Mouse (Mus musculus) frontal cortex, postnatal 36 days (tissue): ENCODE data around the gene Tent4b.

Source experiments
- DNase-seq, 2 experiments: peaks; one replicate each; pipeline ENCODE4 v3.0.0; 2022; ENCODE audit warnings: low spot score in 2 of 2

The Tent4b gene

GRCm38 (mm10) chr8:88228286-88228685 is 29.3 kb downstream of the Tent4b start:
- no peak for DNase-seq

DNA sequence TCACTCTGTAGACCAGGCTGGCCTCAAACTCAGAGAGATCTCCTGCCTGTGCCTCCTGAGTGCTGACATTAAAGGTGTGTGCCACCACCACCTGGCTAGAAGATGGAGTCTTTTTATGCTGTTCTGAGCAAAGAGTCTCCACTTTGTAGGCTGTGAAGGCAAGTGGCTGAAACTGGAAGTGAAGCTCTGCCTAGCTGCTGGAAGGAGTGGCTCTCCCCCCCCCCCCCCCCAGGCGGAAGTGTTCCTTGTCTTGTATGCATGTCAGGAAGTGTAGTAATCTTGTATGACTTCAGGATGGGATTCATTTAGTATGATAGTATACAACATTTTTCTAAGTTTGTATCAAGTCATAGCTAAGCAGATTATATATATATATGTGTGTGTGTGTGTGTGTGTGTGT is 29.8 kb downstream of the Tent4b start:
- DNase-seq = no peak

DNA sequence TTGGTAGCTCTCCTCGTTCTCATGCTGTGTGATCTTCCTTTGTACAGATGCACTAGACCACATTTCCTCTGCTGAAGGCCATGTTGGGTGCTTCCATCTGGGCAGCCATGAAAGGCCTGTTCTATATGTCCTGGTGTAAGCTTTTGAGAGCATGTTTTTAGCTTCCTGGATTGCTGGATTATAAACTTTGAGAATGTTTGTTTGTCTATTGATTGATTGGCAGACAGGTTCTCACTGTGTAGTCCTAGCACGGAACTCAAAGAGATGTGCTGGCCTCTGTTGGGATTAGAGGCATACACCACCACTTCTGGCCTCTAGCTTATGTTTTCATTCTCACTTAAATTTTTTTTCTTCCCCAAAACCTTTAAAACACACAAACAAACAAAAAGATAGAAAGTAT is 37.7 kb downstream of the Tent4b start:
- DNase-seq = no peak

DNA sequence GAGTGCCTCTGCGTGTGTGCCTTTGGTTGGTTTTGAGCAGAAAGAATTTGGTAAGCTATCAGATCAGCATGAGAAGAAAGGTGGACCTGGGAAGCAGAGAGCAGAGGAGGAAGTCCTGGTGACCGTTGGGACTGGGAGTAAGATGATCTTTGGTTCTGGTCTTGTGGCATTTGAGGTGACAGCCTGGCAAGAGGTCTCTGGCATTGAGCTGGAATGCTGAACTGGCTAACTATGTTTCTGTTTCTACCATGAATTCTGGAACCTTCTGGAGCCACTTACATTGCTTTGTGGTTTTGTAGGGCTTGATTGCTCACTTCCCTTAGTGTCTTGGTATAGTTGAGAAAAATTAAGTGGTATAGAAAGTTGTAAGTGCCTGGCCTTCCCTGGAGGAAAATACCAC is 38.6 kb downstream of the Tent4b start:
- DNase-seq = no peak

GRCm38 (mm10) chr8:88239277-88239676 is 40.3 kb downstream of the Tent4b start:
- DNase-seq = no peak

DNA sequence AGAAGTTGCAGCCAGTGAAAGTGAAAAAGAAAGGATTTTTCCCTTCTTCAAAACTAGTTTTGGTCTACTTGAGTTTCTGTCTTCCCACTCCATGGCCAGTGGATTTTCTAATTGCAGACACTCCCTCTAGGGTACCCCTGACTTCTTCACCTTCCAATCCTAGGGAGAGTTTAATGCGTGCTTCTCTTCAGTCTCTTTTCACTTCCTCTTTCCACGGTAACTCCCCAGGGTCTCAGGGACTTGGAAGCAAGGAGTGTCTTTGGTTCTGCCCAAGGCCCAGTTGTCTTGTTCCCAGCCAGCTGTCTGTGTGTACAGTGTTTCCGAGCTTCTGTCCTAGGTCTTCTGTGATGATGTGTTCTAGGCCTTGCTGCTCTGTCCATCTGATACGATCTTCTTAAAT is 42.9 kb downstream of the Tent4b start:
- no peak for DNase-seq

GRCm38 (mm10) chr8:88244298-88244697 is 45.3 kb downstream of the Tent4b start:
- DNase-seq = peak; percentile 34 to 60

GRCm38 (mm10) chr8:88252791-88253190 is 53.8 kb downstream of the Tent4b start:
- DNase-seq = no peak

- DNase-seq = no peak
These were observed 55.9 kb downstream of the Tent4b start for GRCm38 (mm10) chr8:88254957-88255356.

DNA sequence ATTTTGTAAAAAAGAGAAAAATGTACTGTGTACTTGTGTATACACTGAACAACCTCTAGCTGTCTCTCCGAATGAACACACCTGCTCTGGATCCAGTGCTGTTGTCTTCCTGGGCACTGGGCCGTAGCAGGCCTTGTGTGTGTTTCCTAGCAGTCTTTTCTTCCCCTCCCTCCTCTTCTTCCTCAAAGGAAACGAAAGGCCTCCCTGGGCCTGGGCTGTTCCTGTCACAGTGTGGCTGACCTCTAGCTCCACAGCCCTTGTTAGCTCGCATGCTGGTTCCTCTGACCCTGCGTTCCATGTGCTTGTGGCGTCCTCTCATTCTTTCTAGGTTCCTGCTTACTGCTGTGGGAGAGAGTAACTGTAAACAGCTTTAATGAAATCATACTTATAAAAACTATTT is 59.0 kb downstream of the Tent4b start:
- DNase-seq = no peak

DNA sequence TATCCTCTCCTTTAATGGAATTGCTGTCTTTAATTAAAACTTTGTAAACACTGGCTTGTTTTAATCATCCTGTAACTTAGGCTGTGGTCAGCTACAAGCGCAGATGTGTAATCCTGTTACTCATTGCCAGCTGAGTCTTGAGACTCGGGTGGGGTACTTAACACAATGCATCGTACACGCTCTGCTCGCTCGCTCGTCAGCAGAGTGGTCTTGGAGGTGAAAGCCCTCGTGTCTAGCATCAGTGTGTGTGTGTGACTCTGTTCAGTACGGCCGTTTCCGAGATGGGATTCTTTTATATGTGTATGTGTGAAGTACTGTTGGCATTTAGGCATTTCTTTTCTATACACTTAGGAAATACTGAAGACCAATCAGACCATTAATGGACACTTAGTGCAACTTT is 59.5 kb downstream of the Tent4b start:
- no peak for DNase-seq

- DNase-seq = no peak
These were observed 61.5 kb downstream of the Tent4b start for GRCm38 (mm10) chr8:88260466-88260980.

GRCm38 (mm10) chr8:88262831-88263635 is 64.0 kb downstream of the Tent4b start:
- no peak for DNase-seq

DNA sequence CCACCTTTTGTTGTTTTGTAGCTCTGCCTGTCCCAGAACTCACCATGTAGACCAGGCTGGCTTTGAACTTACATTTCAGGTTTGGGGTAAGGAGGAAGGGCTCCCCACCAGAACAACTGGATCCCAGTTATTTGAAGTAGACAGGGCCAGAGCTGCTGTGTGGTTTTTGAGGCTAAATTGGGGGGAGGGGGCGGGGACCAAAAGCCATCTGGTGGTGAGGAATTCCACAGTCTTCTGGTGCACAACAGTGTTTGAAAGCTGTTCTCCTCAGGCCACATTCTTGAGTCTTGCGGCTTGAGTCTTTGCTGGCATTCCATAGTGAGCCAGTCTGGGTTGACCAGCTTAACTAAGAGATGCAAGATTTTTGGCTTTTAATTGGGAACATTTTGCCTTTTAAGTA is 66.5 kb downstream of the Tent4b start:
- no peak for DNase-seq

DNA sequence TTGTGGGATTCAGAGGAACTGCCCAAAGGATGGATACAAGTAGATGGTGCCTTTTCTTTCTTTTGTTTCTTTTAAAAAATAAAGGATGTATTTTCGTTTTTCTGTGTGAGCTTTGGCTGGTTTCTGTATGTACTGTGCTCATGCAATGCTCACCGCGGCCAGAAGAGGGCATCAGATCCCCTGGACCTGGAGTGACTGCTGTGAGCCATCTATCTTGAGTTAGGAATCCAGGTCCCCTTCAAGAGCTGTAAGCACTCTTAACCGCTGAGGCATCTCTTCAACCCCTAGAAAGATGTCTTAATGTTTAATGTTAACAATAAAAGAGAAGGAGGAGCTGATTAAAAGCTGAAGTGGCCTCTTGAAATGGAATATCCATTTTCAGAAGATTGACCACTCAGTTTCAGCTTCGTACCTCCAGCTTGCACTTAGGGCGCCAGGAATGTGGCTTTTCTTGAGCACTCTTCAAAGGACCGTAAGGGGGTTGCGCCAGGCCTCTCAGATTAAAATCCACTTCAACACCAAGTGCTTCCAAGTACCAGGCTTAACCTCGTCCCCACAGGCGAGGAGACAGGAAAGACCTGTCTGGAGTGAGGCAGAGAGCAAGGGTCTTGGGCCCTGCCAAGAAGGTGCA is 67.3 kb downstream of the Tent4b start:
- DNase-seq = peak; percentile 84 to 87

GRCm38 (mm10) chr8:88266801-88267403 is 67.9 kb downstream of the Tent4b start:
- DNase-seq = no peak

GRCm38 (mm10) chr8:88269107-88269875 is 70.3 kb downstream of the Tent4b start:
- DNase-seq = no peak

DNA sequence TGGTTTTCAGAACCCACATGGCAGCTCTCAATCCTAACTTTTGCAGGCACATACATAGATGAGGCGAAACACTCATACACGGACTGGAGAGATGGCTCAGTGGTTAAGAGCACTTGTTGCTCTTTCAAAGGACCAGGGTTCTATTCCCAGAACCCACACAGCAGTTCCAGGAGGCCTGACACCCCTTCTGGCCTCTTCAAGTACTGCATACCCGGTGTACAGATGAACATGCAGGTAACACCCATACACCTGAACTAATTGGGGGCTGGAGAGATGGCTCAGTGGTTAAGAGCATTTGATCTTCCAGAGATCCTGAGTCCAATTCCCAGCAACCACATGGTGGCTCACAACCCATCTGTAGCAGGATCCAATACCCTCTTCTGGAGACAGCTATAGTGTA is 71.1 kb downstream of the Tent4b start:
- DNase-seq = no peak

GRCm38 (mm10) chr8:88272231-88273050 is 73.4 kb downstream of the Tent4b start, which contains the start of gene Adcy7:
Gene Adcy7 (plus strand): TSS chr8:88272403.
- no peak for DNase-seq

- DNase-seq = no peak
These were observed 74.0 kb downstream of the Tent4b start for GRCm38 (mm10) chr8:88273051-88273430.

- DNase-seq = no peak
These were observed 75.1 kb downstream of the Tent4b start for GRCm38 (mm10) chr8:88274090-88274489.
